Mouse (Mus musculus): ENCODE measurements at regions not wholly inside any gene's neighbourhood (a gene's known extent, or its start where the extent isn't known, plus 50 kb on each side); places are given as distances from the start of the nearest gene placed in this dataset.
"Not testable (repeated sequence)": the region's sequence is repeated elsewhere in the genome, so short reads cannot be mapped to it uniquely, and the experiment has no call there.

DNA sequence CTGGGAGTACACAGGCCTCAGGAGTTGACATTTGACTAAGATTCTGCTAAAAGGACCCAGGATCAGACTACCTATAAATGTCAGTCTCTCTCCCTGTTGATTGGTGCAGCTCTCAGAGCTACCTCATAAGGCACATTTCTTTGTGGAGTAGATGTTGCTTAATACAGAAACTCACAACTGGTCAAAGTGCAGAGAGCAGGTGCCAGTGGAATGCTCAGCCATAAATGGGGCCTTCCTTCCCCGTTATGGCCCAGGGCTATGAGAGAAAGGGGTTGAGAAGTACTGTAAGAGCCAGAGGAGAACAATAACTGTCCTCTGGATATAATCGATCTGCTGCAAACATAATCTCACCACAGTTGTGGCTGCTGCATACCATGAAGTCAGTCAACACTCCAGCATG lies 290.7 kb downstream of the Nkx6-1 start:
- Histone ChIP-seq H3K4me3 (ENCODE audit: low read depth, low read length) (no peak overlapping the region), H3K9me3 (ENCODE audit: control insufficient read depth) (no peaks in the 10 kb centered on the region), H3K4me2 (replicated peaks; ENCODE audit: low read depth) (no peak overlapping the region), H3K9ac (ENCODE audit: low read depth, low read length) (no peak overlapping the region), H3K27ac (ENCODE audit: low read depth, low read length) (peak overlapping the region; percentile 71), H3K36me3 (ENCODE audit: control insufficient read depth, insufficient read depth) (no peaks in the 10 kb centered on the region), H3K4me1 (replicated peaks; ENCODE audit: control insufficient read depth, insufficient read depth, low read length) (peaks cover 5% of the 10 kb centered on the region; the same call in 1 of the 2 replicates), H3K27me3 (replicated peaks; ENCODE audit: control insufficient read depth, insufficient read depth, low read length) (no peaks in the 10 kb centered on the region)
- peak; percentile 98 for ATAC-seq
- no peak for TF ChIP-seq CTCF (IDR thresholded peaks at IDR 0.05; ENCODE audit: low read depth)
- 38% methylated on average over 2 of the region's 2 CpGs for WGBS

- no peak for ATAC-seq
- WGBS = 32% methylated on average over 8 of the region's 8 CpGs
Observed at GRCm38 (mm10) chr5:101372204-101372603, 292.6 kb downstream of the Nkx6-1 start.

GRCm38 (mm10) chr5:101365364-101365763 lies 299.4 kb downstream of the Nkx6-1 start:
- Histone ChIP-seq H3K4me2 (replicated peaks; ENCODE audit: low read depth) (no peak overlapping the region), H3K9me3 (ENCODE audit: control insufficient read depth) (no peaks in the 10 kb centered on the region), H3K27ac (ENCODE audit: low read depth, low read length) (no peak overlapping the region), H3K9ac (ENCODE audit: low read depth, low read length) (no peak overlapping the region), H3K4me3 (ENCODE audit: low read depth, low read length) (no peak overlapping the region), H3K36me3 (ENCODE audit: control insufficient read depth, insufficient read depth) (no peaks in the 10 kb centered on the region), H3K4me1 (replicated peaks; ENCODE audit: control insufficient read depth, insufficient read depth, low read length) (no peaks in the 10 kb centered on the region), H3K27me3 (replicated peaks; ENCODE audit: control insufficient read depth, insufficient read depth, low read length) (0 out of 2 replicates have a peak, but pooled peaks cover 4% of the 10 kb centered on the region)
- ATAC-seq = peak; percentile 69; the same call in 1 of the 2 replicates
- 12% methylated on average over 11 of the region's 11 CpGs for WGBS
- peak; percentile 92 for TF ChIP-seq CTCF (IDR thresholded peaks at IDR 0.05; ENCODE audit: low read depth)

More at GRCm38 (mm10) chr5:101372204-101372603, 292.6 kb downstream of the Nkx6-1 start:
- Histone ChIP-seq H3K27me3 (replicated peaks; ENCODE audit: control insufficient read depth, insufficient read depth, low read length) (no peaks in the 10 kb centered on the region), H3K4me3 (ENCODE audit: low read depth, low read length) (no peak overlapping the region), H3K4me1 (replicated peaks; ENCODE audit: control insufficient read depth, insufficient read depth, low read length) (peaks cover 5% of the 10 kb centered on the region; the same call in 1 of the 2 replicates), H3K4me2 (replicated peaks; ENCODE audit: low read depth) (no peak overlapping the region), H3K27ac (ENCODE audit: low read depth, low read length) (peak overlapping the region; percentile 62; the same call in 1 of the 2 replicates), H3K9me3 (ENCODE audit: control insufficient read depth) (no peaks in the 10 kb centered on the region), H3K9ac (ENCODE audit: low read depth, low read length) (no peak overlapping the region), H3K36me3 (ENCODE audit: control insufficient read depth, insufficient read depth) (no peaks in the 10 kb centered on the region)
- TF ChIP-seq CTCF (IDR thresholded peaks at IDR 0.05; ENCODE audit: low read depth) = peak; percentile 50

DNA sequence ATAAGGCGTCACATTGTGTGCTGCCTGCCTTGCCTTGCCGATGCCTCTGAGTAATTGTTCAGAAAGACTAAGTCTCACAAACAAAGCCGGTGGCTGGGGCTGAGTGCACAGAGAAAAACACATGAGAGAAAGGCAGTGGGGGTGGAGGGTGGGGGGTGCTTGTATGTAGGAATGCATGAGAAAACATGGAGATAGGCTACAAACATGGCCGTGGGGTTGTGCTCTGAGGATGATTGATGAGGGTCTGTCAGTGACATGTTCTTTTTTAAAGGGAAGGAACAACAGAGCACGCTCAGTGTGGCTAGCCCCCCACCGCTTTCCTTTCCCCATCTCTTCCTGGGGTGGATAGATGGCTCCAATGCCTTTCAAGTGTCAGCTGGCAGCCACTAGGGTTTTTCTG lies 304.8 kb downstream of the Nkx6-1 start:
- H3K4me2 ChIP-seq (replicated peaks; ENCODE audit: low read depth) = no peak overlapping the region
- H3K27ac ChIP-seq (ENCODE audit: low read depth, low read length) = no peak overlapping the region
- ATAC-seq = no peak
- H3K4me3 ChIP-seq (ENCODE audit: low read depth, low read length) = no peak overlapping the region
- no peaks in the 10 kb centered on the region for H3K4me1 ChIP-seq (replicated peaks; ENCODE audit: control insufficient read depth, insufficient read depth, low read length)
- no peaks in the 10 kb centered on the region for H3K27me3 ChIP-seq (replicated peaks; ENCODE audit: control insufficient read depth, insufficient read depth, low read length)
- no peak for TF ChIP-seq CTCF (IDR thresholded peaks at IDR 0.05; ENCODE audit: low read depth)
- no peaks in the 10 kb centered on the region for H3K9me3 ChIP-seq (ENCODE audit: control insufficient read depth)
- no peak overlapping the region for H3K9ac ChIP-seq (ENCODE audit: low read depth, low read length)
- no peaks in the 10 kb centered on the region for H3K36me3 ChIP-seq (ENCODE audit: control insufficient read depth, insufficient read depth)
- 76% methylated on average over 6 of the region's 6 CpGs for WGBS

GRCm38 (mm10) chr5:101345406-101345805 lies 319.4 kb downstream of the Nkx6-1 start:
- Histone ChIP-seq H3K9me3 (ENCODE audit: control insufficient read depth) (no peaks in the 10 kb centered on the region), H3K27ac (ENCODE audit: low read depth, low read length) (no peak overlapping the region), H3K4me3 (ENCODE audit: low read depth, low read length) (no peak overlapping the region), H3K9ac (ENCODE audit: low read depth, low read length) (no peak overlapping the region), H3K27me3 (replicated peaks; ENCODE audit: control insufficient read depth, insufficient read depth, low read length) (no peaks in the 10 kb centered on the region), H3K4me1 (replicated peaks; ENCODE audit: control insufficient read depth, insufficient read depth, low read length) (no peaks in the 10 kb centered on the region), H3K4me2 (replicated peaks; ENCODE audit: low read depth) (no peak overlapping the region), H3K36me3 (ENCODE audit: control insufficient read depth, insufficient read depth) (no peaks in the 10 kb centered on the region)
- no peak for TF ChIP-seq CTCF (IDR thresholded peaks at IDR 0.05; ENCODE audit: low read depth)
- WGBS = 86% methylated on average over 3 of the region's 3 CpGs
- ATAC-seq = no peak

DNA sequence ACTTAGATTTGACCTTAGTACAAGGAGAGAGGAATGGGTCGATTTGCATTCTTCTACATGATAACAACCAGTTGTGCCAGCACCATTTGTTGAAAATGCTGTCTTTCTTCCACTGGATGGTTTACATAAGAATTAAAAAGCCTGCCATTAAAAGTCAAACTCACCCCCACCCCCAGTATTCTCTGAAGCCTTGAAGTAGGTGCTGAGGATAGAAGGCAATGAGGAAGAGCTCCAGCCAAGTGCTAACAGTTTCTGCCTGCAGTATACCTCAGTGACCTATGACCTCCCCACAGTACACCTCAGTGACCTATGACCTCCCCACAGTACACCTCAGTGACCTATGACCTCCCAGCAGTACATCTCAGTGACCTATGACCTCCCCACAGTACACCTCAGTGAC lies 328.4 kb downstream of the Nkx6-1 start:
- H3K4me1 ChIP-seq (replicated peaks; ENCODE audit: control insufficient read depth, insufficient read depth, low read length); H3K4me2 ChIP-seq (replicated peaks; ENCODE audit: low read depth); H3K9ac ChIP-seq (ENCODE audit: low read depth, low read length); H3K4me3 ChIP-seq (ENCODE audit: low read depth, low read length); H3K27me3 ChIP-seq (replicated peaks; ENCODE audit: control insufficient read depth, insufficient read depth, low read length); H3K36me3 ChIP-seq (ENCODE audit: control insufficient read depth, insufficient read depth); H3K27ac ChIP-seq (ENCODE audit: low read depth, low read length); ATAC-seq; H3K9me3 ChIP-seq (ENCODE audit: control insufficient read depth): not testable (repeated sequence)
- WGBS = no CpG with 5 or more reads among the region's 1 CpGs

- TF ChIP-seq CTCF (IDR thresholded peaks at IDR 0.05; ENCODE audit: low read depth) = no peak
- Histone ChIP-seq H3K4me1 (replicated peaks; ENCODE audit: control insufficient read depth, insufficient read depth, low read length) (no peaks in the 10 kb centered on the region), H3K4me2 (replicated peaks; ENCODE audit: low read depth) (no peak overlapping the region), H3K27ac (ENCODE audit: low read depth, low read length) (no peak overlapping the region), H3K9me3 (ENCODE audit: control insufficient read depth) (no peaks in the 10 kb centered on the region), H3K27me3 (replicated peaks; ENCODE audit: control insufficient read depth, insufficient read depth, low read length) (no peaks in the 10 kb centered on the region), H3K36me3 (ENCODE audit: control insufficient read depth, insufficient read depth) (no peaks in the 10 kb centered on the region), H3K4me3 (ENCODE audit: low read depth, low read length) (no peak overlapping the region), H3K9ac (ENCODE audit: low read depth, low read length) (no peak overlapping the region)
- WGBS = 78% methylated on average over 10 of the region's 10 CpGs
- no peak for ATAC-seq
Observed at GRCm38 (mm10) chr5:101331825-101332224, 333.0 kb downstream of the Nkx6-1 start.

Data from intestine, postnatal 0 days (tissue).